Mouse (Mus musculus) C2C12 (cell line): Measurements from ENCODE around the gene 9230112D13Rik.

Experiments
- CTCF ChIP-seq: IDR thresholded peaks from one replicate; pipeline ENCODE4 v1.5.1; 2011; ENCODE audit not compliant: control insufficient read depth, insufficient read depth, insufficient read length
- MAX ChIP-seq: IDR thresholded peaks from one replicate; pipeline ENCODE4 v1.6.1; 2011; ENCODE audit warnings: mild to moderate bottlenecking, control low read depth
- MYOD1 ChIP-seq: IDR thresholded peaks from one replicate; pipeline ENCODE4 v1.6.1; 2011; ENCODE audit warnings: low read depth; ENCODE audit not compliant: control insufficient read depth, insufficient read length
- MYOG ChIP-seq: IDR thresholded peaks from one replicate; pipeline ENCODE4 v1.6.1; 2011; ENCODE audit not compliant: control insufficient read depth, insufficient read length; ENCODE audit errors: extremely low read depth
- USF1 ChIP-seq: IDR thresholded peaks from one replicate; pipeline ENCODE4 v1.6.1; 2011; ENCODE audit warnings: low read depth, mild to moderate bottlenecking, control low read depth, moderate library complexity

GRCm38 (mm10) chr14:34502475-34503324, 19.9 kb downstream of the 9230112D13Rik start:
- TF ChIP-seq USF1, result no peak
- no peak for TF ChIP-seq CTCF
- TF ChIP-seq MAX, result no peak
- no peak for TF ChIP-seq MYOG
- no peak for TF ChIP-seq MYOD1
